Mouse (Mus musculus): ENCODE measurements around the gene Itgav.

DNA sequence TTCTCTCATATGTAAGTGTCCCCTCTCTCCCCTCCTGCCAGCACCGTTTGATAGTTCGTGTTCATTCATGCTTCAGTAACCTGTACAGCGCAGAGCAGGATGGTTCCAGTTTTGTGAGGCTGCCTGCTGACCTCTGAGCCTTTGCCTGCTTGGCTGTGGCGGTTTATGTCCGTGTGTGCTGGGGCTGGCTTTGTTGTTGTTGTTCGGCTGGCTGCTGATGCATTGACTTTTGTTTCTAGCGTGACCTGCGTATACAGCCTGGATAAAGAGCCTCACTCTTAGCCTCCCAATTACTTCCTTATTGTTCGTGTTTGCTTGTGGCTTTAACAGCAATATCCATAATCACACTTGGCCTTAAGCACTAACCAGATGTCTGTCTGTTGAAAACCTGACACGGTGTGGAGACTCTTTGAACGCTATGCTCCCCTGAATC, 35.0 kb downstream of the Itgav start:
- no peak for TF ChIP-seq CTCF (conservative IDR thresholded peaks at IDR 0.05; ENCODE audit: low read length)
- no peak for TF ChIP-seq NANOG (IDR thresholded peaks at IDR 0.05; ENCODE audit: borderline replicate concordance, low read length)
- no peak for TF ChIP-seq POU5F1 (IDR thresholded peaks at IDR 0.05; ENCODE audit: borderline replicate concordance, low read length)

Measured in E14TG2a.4 (cell line).